Mouse (Mus musculus) urinary bladder, adult 2 months (tissue): ENCODE measurements around the gene Txnl4b. TPM values are rescaled to one million over a fixed set of nuclear protein-coding genes. Genes with fewer than 3 reads are reported as not detected.

ENCODE experiments used
- DNase-seq: peaks from one replicate; pipeline ENCODE4 v3.0.0; 2022; ENCODE audit warnings: low spot score
- polyA plus RNA-seq: library from polyadenylated mRNA; depleted of rRNA; stranded (reverse); fragments of >200 nt; gene quantifications from 2 replicates; pipeline ENCODE4 v1.2.3, GENCODE M21; 2012; rRNA removed

Gene Txnl4b
- polyA plus RNA-seq = 3.1 and 6.7 TPM in 2 replicates

GRCm38 (mm10) chr8:109565498-109566333, at the start of gene Txnl4b, which contains the start of gene Dhx38:
Gene Txnl4b, plus strand, starts transcription at chr8:109565892.
Gene Dhx38, minus strand, starts transcription at chr8:109565861.
- DNase-seq = peak; percentile 84

- DNase-seq = no peak
Measured at GRCm38 (mm10) chr8:109524008-109524407, 41.7 kb upstream of the Txnl4b start.

- DNase-seq = no peak
Measured at GRCm38 (mm10) chr8:109535140-109535990, 30.3 kb upstream of the Txnl4b start.

GRCm38 (mm10) chr8:109536703-109537102, 29.0 kb upstream of the Txnl4b start:
- DNase-seq = peak; percentile 47

GRCm38 (mm10) chr8:109542165-109542564, 23.5 kb upstream of the Txnl4b start:
- no peak for DNase-seq

DNA sequence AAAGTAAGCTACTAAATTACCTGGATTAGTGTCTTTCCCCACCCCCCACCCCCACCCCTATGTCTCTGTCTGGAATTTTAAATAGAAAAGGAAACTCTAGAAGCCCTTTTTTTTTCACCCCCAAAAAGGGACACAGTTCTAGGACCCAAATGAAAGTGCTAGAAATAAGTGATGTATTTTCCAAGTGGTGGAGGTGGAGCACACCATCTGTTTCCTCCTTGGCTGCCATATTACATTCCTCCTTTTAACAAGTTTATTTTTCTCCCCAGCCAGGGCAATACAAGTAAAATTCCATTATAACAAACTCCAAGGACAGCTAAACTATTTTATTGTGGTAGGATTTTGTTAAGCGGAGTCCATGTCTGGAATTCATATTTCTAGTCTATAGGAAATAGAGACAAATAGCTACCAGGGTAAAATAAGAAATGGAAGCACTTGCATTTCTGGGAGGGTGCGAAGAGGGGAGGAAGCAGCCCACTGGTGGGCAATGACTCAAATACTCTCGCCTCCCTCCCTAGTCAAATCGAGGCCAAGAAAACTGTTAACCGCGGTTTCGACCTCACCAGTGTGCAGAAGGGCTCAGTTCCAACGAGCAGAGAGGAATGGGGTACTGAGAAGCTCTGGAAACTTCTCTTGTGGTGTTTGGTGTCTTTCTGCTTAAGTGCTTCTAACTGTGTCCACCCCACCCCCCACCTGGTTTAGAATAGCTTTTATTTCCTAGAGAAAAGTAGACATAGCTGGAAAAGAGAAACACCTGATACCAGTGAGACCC, 22.8 kb upstream of the Txnl4b start:
- DNase-seq = no peak

GRCm38 (mm10) chr8:109544049-109544448, 21.6 kb upstream of the Txnl4b start:
- no peak for DNase-seq

DNA sequence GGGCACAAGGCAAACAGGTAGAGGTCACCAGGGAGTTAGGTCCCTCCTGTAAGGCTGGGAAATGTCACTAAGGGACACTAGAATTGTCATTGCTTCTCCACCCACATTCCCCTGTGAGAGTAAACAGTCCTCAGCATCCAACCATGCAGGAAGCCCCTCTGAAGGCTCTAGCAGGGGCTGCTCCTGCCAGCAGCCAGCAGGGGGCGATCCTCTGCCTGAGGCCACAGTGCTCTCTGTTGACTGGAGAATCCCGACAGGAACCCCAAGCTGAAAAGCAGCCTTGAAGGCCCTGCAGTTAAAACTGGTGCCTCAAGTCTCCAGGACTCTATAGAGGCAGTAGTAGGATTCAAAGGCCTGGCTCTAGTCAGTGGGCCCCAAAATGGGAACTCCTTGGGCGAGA, 14.0 kb upstream of the Txnl4b start:
- no peak for DNase-seq

- no peak for DNase-seq
Measured at GRCm38 (mm10) chr8:109563881-109564280, 1.8 kb upstream of the Txnl4b start.

DNA sequence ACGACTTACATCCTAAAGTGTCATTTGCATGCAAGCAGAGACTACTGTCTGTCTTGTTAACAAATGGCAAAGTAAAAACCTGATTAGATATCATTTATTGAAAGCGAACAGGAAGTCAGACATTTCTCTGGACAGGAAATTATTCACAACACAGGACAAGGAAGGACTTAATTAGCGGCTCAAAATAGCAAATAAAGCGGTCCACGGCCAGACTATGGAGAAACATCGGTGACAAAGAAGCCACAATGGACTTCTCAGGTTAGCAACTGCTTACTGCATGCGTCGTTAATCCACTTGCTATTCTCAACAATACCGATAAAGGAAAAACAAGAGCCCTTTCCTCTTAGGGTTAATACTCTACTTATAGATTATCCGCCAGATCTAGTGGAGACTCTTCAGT, 926 bp upstream of the Txnl4b start:
- DNase-seq = no peak

GRCm38 (mm10) chr8:109571139-109571538, 5.4 kb downstream of the Txnl4b start:
- no peak for DNase-seq

DNA sequence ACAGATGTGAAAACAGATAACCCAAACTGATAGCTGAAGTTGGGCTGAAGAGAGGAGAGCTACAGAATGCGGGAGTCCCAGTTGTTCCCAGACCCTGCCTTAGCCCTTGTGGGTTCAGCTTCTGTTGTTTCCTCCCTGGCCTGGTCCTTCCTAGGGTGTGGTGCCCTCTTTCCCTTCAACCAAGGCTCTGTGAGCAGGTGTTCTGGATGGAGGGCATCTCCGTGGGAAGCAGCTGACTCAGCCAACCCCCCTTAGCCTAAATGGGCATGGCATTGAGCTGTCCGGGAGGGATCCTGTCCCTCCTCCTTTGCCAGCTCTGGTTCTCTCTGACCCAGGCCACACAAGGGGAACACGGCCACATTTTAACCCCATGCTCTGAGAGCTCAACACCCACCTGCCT, 10.6 kb downstream of the Txnl4b start:
- no peak for DNase-seq

GRCm38 (mm10) chr8:109578900-109579301, 13.2 kb downstream of the Txnl4b start, which contains the start of gene Hp:
Gene Hp, minus strand, starts transcription at chr8:109579172.
- no peak for DNase-seq

DNA sequence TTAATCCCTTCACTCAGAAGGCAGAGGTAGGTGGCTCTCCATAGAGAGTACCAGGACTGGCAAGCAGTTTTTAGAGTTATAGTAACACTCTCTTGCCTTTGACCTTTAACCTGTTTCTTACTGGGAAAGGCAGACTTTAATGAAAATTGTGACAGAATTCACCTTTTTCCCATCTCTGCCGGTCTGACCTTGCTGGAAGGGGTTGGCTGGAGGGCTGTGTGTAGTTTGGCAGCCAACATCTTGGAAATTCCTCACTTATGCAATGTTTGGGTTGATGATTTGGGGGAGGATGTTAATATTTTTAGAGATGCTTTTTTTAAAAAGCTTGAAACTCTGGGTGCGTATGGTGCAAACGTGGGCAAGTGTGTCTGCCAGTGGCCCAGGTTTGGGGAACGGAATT, 18.6 kb downstream of the Txnl4b start:
- DNase-seq = no peak

DNA sequence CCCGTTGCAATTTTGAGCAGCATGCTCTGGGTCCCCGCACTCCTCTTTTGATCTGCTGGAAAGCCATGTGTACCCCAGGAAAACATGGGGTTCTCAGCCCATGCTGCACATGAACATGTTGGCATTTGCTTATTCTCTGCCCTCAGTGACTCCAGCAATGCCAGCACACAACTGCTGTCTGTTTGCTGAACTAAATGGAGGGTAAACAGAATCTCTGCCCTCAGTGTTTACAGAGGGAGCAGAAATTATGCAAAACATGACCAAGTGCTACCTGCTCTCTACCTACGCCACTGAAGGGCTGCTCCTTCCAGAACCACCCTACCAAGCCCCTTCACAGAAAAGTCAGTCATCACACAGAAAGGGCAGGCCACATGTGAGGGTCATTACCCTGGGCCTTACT, 19.1 kb downstream of the Txnl4b start:
- DNase-seq = no peak

DNA sequence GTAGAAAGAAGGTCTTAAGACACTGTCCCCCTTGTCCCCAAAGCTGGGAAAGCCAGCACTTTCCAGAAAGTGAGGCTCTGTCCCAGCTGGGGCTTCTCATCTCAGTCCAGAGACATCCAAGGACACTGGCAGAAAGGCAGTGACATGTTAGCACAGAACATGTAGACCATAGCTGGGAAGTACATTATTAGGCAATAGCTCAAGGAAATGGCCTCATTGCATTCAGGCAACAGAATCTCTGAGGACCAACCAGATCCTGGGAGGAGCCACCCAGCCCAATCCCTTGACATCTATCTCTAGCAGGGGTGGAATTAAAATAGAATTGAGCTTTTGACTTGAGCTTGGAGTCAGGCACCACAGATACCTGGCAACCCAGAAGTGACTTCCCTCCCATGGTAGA, 20.0 kb downstream of the Txnl4b start:
- no peak for DNase-seq

GRCm38 (mm10) chr8:109586972-109587504, 21.3 kb downstream of the Txnl4b start:
- DNase-seq = peak; percentile 53

DNA sequence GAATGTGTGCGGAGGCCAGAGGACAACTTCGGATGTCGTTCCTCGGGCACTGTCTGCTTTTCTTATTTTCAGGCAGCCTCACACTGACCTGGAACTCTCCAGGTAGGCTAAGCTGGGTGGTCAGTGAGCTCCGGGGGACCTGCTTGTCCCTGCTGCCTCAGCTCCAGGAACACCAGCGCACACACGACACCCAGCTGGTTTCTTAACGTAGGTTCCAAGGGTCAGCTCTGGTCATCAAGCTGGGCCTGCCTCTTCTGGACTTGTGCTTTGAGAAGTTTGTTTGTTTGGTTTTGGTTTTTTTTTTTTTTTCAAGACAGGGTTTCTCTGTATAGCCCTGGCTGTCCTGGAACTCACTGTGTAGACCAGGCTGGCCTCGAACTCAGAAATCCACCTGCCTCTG, 25.2 kb downstream of the Txnl4b start:
- no peak for DNase-seq

- DNase-seq = no peak
Measured at GRCm38 (mm10) chr8:109591367-109591766, 25.7 kb downstream of the Txnl4b start.

GRCm38 (mm10) chr8:109592164-109592563, 26.5 kb downstream of the Txnl4b start:
- no peak for DNase-seq

- no peak for DNase-seq
Measured at GRCm38 (mm10) chr8:109593117-109593788, 27.6 kb downstream of the Txnl4b start.
